Mouse (Mus musculus) frontal cortex, postnatal 10 days (tissue): ENCODE results near the gene Dync1li1.

Experiments
- DNase-seq, 2 experiments: peaks; one replicate each; pipeline ENCODE4 v3.0.0; 2022; ENCODE audit warnings: low spot score in 2 of 2, mixed read lengths in 1 of 2

Gene Dync1li1

DNA sequence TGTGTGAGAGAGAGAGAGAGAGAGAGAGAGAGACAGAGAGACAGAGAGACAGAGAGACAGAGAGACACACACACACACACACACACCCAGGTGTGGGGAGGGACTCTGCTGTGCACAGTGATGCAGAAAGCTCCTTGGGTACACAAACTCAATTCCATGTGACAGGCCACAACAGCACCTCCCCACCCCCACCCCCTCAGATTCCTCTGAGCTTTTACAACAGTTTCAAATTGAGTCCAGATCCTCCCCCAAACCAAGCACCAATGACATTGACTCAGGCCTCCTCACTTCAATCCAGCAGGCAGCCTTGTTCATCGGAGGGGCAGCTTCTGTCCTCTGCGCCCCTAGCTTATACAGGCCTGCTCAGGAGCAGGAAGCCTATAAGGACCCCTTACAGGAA, 78.9 kb downstream of the Dync1li1 start:
- no peak for DNase-seq

- no peak for DNase-seq
These were observed 79.5 kb downstream of the Dync1li1 start for GRCm38 (mm10) chr9:114768066-114768465.

DNA sequence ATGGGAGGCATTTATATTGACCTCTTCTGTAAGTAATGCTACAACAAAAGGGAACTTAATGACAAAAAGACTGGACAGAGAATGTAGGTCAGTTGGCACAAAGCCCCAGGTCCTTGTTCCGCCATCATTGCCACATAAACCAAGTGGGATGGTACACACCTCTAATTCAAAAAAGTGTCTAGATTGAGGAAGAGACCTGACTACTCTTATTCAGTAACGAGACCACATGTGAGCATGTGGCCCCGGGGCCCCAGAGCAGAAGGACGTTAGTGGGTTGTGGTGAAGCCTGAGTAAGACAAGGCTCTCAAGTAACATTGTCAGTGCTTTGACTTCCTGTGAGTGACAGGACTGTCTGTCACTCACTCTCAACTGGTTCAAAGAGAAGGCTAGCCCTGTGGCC, 81.6 kb downstream of the Dync1li1 start:
- DNase-seq = no peak

DNA sequence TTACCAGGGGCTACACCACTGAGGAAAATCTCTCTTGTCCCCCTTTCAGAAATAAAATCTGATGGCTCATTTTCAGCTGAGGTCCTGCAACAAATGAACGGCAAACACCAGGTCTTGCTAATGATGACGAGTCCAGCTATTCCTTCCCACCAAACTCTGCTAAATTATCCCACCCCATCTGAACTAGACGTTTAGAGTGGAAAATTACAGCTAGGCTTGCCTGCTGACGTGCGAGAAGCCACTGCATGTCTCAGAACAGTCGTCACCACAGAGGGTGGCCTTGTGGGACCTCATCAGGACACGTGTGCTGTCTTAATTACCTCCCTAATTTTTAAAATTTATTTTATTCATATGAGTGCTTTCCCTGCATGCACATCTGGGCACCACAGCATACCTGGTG, 83.0 kb downstream of the Dync1li1 start:
- no peak for DNase-seq
